Mouse (Mus musculus) cortical plate, adult 2 months (tissue): ENCODE data around the gene Cdk14.

Experiments used
- CTCF ChIP-seq: fragments of 200-500 bp; IDR thresholded peaks from 2 replicates; pipeline ENCODE4 v1.5.1; 2011; ENCODE audit warnings: mild to moderate bottlenecking, control low read depth, low read length; ENCODE audit not compliant: insufficient read depth; ENCODE audit errors: extremely low read depth
- POLR2A ChIP-seq: fragments of 200-500 bp; IDR thresholded peaks from 2 replicates; pipeline ENCODE4 v1.6.1; 2011; ENCODE audit warnings: mild to moderate bottlenecking, low read length, control low read depth; ENCODE audit not compliant: insufficient read depth; ENCODE audit errors: extremely low read depth

DNA sequence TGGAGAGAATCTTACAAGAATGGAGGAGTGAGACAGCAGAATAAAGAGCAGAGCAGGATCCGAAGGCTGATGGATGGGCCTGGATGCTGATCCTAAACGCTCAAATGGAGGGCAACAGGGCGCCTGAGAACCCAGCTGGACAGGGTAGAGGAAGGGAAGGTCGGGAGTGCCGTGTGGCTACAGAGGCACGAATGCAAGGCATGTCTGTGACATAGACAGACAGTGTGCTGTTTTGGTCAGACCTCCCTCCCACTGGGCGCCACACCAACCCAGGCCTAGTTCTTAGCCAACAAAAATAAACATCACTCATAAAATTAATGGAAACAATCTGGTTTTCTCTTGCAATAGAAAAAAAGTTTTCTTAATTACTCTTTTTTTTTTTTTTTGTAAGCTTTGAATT is 594.2 kb downstream of the Cdk14 start:
- TF ChIP-seq CTCF (no peak), POLR2A (no peak)
